Mouse (Mus musculus): ENCODE data around the gene Polr3c. TPM values are rescaled to one million over a fixed set of nuclear protein-coding genes. Genes with fewer than 3 reads are reported as not detected.
A peak's percentile ranks its signal among the peaks of the same experiment; 100 is the strongest.

Gene Polr3c
- polyA plus RNA-seq, 1 experiment = 41.6 TPM

DNA sequence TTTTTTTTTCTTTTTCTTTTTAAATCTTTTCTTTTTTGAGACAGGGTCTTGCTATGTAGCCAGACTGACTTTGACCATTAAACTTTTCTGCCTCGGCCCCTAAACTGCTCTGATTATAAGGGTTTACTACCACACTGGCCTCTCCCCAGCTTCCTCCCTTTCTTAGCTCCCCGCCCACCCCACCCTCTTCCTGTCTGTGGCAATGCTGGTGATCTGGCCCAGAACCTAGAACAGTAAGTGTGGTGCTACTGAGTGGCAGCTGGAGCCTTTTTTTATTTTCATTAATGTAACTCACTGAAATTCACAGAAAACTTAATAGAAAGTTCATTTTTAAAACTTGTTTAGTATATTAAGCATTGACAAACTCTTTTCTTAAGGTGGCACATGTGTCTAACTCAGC lies 11.6 kb downstream of the Polr3c start:
- no peak overlapping the region for H3K4me3 ChIP-seq (ENCODE audit: insufficient read depth, low read length)
- TF ChIP-seq POLR2A (IDR thresholded peaks at IDR 0.05; ENCODE audit: borderline replicate concordance, low read depth, low read length) (no peak), CTCF (IDR thresholded peaks at IDR 0.05; ENCODE audit: low read depth, low read length) (no peak)
- H3K27ac ChIP-seq (ENCODE audit: insufficient read depth, low read depth, low read length) = peak overlapping the region; percentile 45; the same call in 1 of the 2 replicates
- H3K4me1 ChIP-seq (ENCODE audit: control insufficient read depth, insufficient read depth, low read length) = peaks cover 11% of the 10 kb centered on the region

- Histone ChIP-seq H3K4me3 (ENCODE audit: insufficient read depth, low read length) (no peak overlapping the region), H3K27ac (ENCODE audit: insufficient read depth, low read depth, low read length) (no peak overlapping the region), H3K4me1 (ENCODE audit: control insufficient read depth, insufficient read depth, low read length) (peaks cover 11% of the 10 kb centered on the region)
- TF ChIP-seq POLR2A (IDR thresholded peaks at IDR 0.05; ENCODE audit: borderline replicate concordance, low read depth, low read length) (no peak), CTCF (IDR thresholded peaks at IDR 0.05; ENCODE audit: low read depth, low read length) (no peak)
Observed at GRCm38 (mm10) chr3:96714286-96714685, 13.1 kb downstream of the Polr3c start.

DNA sequence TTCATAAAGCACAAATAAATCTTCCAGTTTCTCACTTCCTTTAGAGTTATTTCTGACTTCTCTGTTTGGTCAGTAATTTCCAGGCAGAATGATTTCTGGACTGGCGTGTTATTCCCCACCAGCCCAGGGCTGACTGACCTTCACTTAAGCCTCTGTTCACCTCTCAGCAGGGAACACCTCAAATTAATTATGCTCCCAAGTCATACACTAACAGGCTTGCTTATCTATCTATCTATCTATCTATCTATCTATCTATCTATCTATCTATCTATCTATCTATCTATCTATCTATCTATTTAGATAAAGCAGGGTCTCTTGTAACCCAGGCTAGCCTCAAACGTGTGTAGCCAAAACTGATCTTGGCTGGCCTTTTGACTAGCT lies 18.8 kb downstream of the Polr3c start:
- Histone ChIP-seq H3K27ac (ENCODE audit: insufficient read depth, low read depth, low read length) (no peak overlapping the region), H3K4me3 (ENCODE audit: insufficient read depth, low read length) (no peak overlapping the region), H3K4me1 (ENCODE audit: control insufficient read depth, insufficient read depth, low read length) (peaks cover 2% of the 10 kb centered on the region; the same call in 1 of the 2 replicates)
- TF ChIP-seq CTCF (IDR thresholded peaks at IDR 0.05; ENCODE audit: low read depth, low read length) (no peak), POLR2A (IDR thresholded peaks at IDR 0.05; ENCODE audit: borderline replicate concordance, low read depth, low read length) (no peak)

- Histone ChIP-seq H3K4me3 (ENCODE audit: insufficient read depth, low read length) (peak within 1 kb of the TSS; percentile 67), H3K27ac (ENCODE audit: insufficient read depth, low read depth, low read length) (no peak within 1 kb of the TSS), H3K4me1 (ENCODE audit: control insufficient read depth, insufficient read depth, low read length) (peaks cover 2% of the 10 kb centered on the region; the same call in 1 of the 2 replicates)
- TF ChIP-seq POLR2A (IDR thresholded peaks at IDR 0.05; ENCODE audit: borderline replicate concordance, low read depth, low read length) (no peak), CTCF (IDR thresholded peaks at IDR 0.05; ENCODE audit: low read depth, low read length) (peak; percentile 87)
Observed at GRCm38 (mm10) chr3:96707903-96708683, 19.3 kb downstream of the Polr3c start, which contains the start of gene Nudt17. Gene Nudt17 (minus strand): TSS chr3:96708562.

GRCm38 (mm10) chr3:96706984-96707383 lies 20.4 kb downstream of the Polr3c start:
- Histone ChIP-seq H3K27ac (ENCODE audit: insufficient read depth, low read depth, low read length) (no peak overlapping the region), H3K4me3 (ENCODE audit: insufficient read depth, low read length) (no peak overlapping the region), H3K4me1 (ENCODE audit: control insufficient read depth, insufficient read depth, low read length) (peaks cover 2% of the 10 kb centered on the region; the same call in 1 of the 2 replicates)
- TF ChIP-seq CTCF (IDR thresholded peaks at IDR 0.05; ENCODE audit: low read depth, low read length) (no peak), POLR2A (IDR thresholded peaks at IDR 0.05; ENCODE audit: borderline replicate concordance, low read depth, low read length) (no peak)

- TF ChIP-seq CTCF (IDR thresholded peaks at IDR 0.05; ENCODE audit: low read depth, low read length) (no peak), POLR2A (IDR thresholded peaks at IDR 0.05; ENCODE audit: borderline replicate concordance, low read depth, low read length) (no peak)
- Histone ChIP-seq H3K27ac (ENCODE audit: insufficient read depth, low read depth, low read length) (no peak overlapping the region), H3K4me3 (ENCODE audit: insufficient read depth, low read length) (no peak overlapping the region), H3K4me1 (ENCODE audit: control insufficient read depth, insufficient read depth, low read length) (peaks cover 2% of the 10 kb centered on the region; the same call in 1 of the 2 replicates)
Observed at GRCm38 (mm10) chr3:96706217-96706616, 21.2 kb downstream of the Polr3c start.

DNA sequence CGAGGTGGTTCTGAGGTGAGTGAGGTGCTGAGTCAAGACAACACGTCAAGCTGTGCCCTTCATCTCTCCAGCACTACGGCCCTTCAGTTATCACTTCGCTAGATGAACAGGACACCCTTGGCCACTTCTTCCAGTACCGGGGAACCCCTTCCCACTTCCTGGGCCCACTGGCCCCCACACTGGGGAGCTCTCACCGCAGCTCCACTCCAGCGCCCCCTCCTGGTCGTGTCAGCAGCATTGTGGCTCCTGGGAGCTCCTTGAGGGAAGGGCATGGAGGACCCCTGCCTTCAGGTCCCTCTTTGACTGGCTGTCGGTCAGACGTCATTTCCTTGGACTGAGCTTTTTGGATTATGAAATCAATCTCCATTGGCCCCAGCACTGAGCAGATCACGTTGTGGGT lies 22.6 kb downstream of the Polr3c start:
- TF ChIP-seq POLR2A (IDR thresholded peaks at IDR 0.05; ENCODE audit: borderline replicate concordance, low read depth, low read length) = no peak
- TF ChIP-seq CTCF (IDR thresholded peaks at IDR 0.05; ENCODE audit: low read depth, low read length) = peak; percentile 60
- H3K4me1 ChIP-seq (ENCODE audit: control insufficient read depth, insufficient read depth, low read length) = peaks cover 2% of the 10 kb centered on the region; the same call in 1 of the 2 replicates
- no peak overlapping the region for H3K4me3 ChIP-seq (ENCODE audit: insufficient read depth, low read length)
- H3K27ac ChIP-seq (ENCODE audit: insufficient read depth, low read depth, low read length) = no peak overlapping the region

GRCm38 (mm10) chr3:96701003-96701402 lies 26.4 kb downstream of the Polr3c start:
- Histone ChIP-seq H3K4me1 (ENCODE audit: control insufficient read depth, insufficient read depth, low read length) (peaks cover 2% of the 10 kb centered on the region), H3K4me3 (ENCODE audit: insufficient read depth, low read length) (no peak overlapping the region), H3K27ac (ENCODE audit: insufficient read depth, low read depth, low read length) (no peak overlapping the region)
- no peak for TF ChIP-seq POLR2A (IDR thresholded peaks at IDR 0.05; ENCODE audit: borderline replicate concordance, low read depth, low read length)
- TF ChIP-seq CTCF (IDR thresholded peaks at IDR 0.05; ENCODE audit: low read depth, low read length) = no peak

GRCm38 (mm10) chr3:96700376-96700775 lies 27.1 kb downstream of the Polr3c start:
- H3K27ac ChIP-seq (ENCODE audit: insufficient read depth, low read depth, low read length) = no peak overlapping the region
- peaks cover 9% of the 10 kb centered on the region for H3K4me1 ChIP-seq (ENCODE audit: control insufficient read depth, insufficient read depth, low read length)
- H3K4me3 ChIP-seq (ENCODE audit: insufficient read depth, low read length) = no peak overlapping the region
- no peak for TF ChIP-seq CTCF (IDR thresholded peaks at IDR 0.05; ENCODE audit: low read depth, low read length)
- no peak for TF ChIP-seq POLR2A (IDR thresholded peaks at IDR 0.05; ENCODE audit: borderline replicate concordance, low read depth, low read length)

DNA sequence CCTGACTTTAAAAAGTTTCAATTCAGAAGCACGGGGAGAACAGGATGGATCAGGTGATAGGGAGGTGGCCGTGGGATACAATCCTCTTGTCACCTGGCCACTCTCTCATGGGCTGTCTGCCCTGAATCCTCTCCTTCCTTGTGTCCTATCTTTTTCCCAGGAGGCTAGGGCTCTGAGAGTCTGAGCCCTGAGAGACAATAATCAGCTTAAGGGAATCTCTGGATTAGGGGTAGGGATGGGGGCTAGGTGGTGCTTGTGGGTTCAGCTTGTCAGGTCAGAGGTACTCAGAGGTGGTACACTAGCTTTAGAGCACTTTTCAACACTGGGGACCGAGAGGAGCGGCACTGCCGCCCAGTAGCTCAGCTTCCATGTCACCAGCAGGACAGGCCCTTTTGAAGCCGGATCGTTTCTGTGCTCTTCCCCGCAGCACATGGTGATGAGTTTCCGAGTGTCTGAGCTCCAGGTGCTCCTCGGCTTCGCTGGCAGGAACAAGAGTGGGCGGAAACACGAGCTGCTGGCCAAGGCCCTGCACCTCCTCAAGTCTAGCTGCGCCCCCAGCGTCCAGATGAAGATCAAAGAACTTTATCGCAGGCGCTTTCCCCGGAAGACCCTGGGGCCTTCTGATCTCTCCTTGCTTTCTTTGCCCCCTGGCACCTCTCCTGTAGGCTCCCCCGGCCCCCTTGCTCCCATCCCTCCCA lies 28.3 kb downstream of the Polr3c start:
- Histone ChIP-seq H3K4me1 (ENCODE audit: control insufficient read depth, insufficient read depth, low read length) (peaks cover 15% of the 10 kb centered on the region), H3K4me3 (ENCODE audit: insufficient read depth, low read length) (no peak overlapping the region), H3K27ac (ENCODE audit: insufficient read depth, low read depth, low read length) (no peak overlapping the region)
- no peak for TF ChIP-seq CTCF (IDR thresholded peaks at IDR 0.05; ENCODE audit: low read depth, low read length)
- TF ChIP-seq POLR2A (IDR thresholded peaks at IDR 0.05; ENCODE audit: borderline replicate concordance, low read depth, low read length) = no peak
